Mouse (Mus musculus) ES-E14 (cell line): ENCODE measurements around the gene Alk. TPM values are rescaled to one million over a fixed set of nuclear protein-coding genes. Genes with fewer than 3 reads are reported as not detected.

ENCODE experiments used
- DNase-seq: peaks from one replicate; pipeline ENCODE4 v3.0.0-alpha.2; 2013; ENCODE audit warnings: low read depth, low spot score
- H3K27ac ChIP-seq: 2 replicates; pipeline ENCODE4 v1.5.1; 2012; ENCODE audit warnings: low read depth, mild to moderate bottlenecking, low read length, moderate library complexity, mixed read lengths; ENCODE audit not compliant: poor library complexity, insufficient read depth, severe bottlenecking
- H3K36me3 ChIP-seq: 2 replicates; pipeline ENCODE4 v1.6.1; 2012; ENCODE audit warnings: mild to moderate bottlenecking, low read length, moderate library complexity, mixed read lengths; ENCODE audit not compliant: control insufficient read depth, poor library complexity, insufficient read depth, severe bottlenecking
- H3K4me1 ChIP-seq, 2 experiments: fragments of 150-350 bp in 1 of 2; sonication (generic) in 1 of 2; 2 replicates each; pipeline ENCODE4 v1.6.1; 2012; ENCODE audit warnings: low read length in 2 of 2, mild to moderate bottlenecking in 1 of 2, mixed read lengths in 1 of 2; ENCODE audit not compliant: control insufficient read depth in 2 of 2, insufficient read depth in 2 of 2, poor library complexity in 1 of 2
- H3K4me3 ChIP-seq, 2 experiments: fragments of 150-350 bp in 1 of 2; sonication (generic) in 1 of 2; 2 replicates each; pipeline ENCODE4 v1.5.1; 2012; ENCODE audit warnings: low read length in 2 of 2, low read depth in 1 of 2, mild to moderate bottlenecking in 1 of 2, mixed read lengths in 1 of 2; ENCODE audit not compliant: insufficient read depth in 1 of 2, poor library complexity in 1 of 2, severe bottlenecking in 1 of 2
- H3K9ac ChIP-seq: 2 replicates; pipeline ENCODE4 v1.6.1; 2012; ENCODE audit warnings: low read depth, mild to moderate bottlenecking, low read length, mixed read lengths; ENCODE audit not compliant: poor library complexity, insufficient read depth, severe bottlenecking
- H3K9me3 ChIP-seq: fragments of 150-350 bp; sonication (generic); 2 replicates; pipeline ENCODE4 v1.6.1; 2012; ENCODE audit warnings: low read depth, mild to moderate bottlenecking, low read length; ENCODE audit not compliant: control insufficient read depth, insufficient read depth
- CHD2 ChIP-seq: IDR thresholded peaks from 2 replicates; pipeline ENCODE4 v1.6.1; 2014; ENCODE audit warnings: mild to moderate bottlenecking, low read depth, low read length, inconsistent platforms
- HCFC1 ChIP-seq: IDR thresholded peaks from 2 replicates; pipeline ENCODE4 v1.6.1; 2012; ENCODE audit warnings: low read length, inconsistent platforms, borderline replicate concordance; ENCODE audit not compliant: insufficient read depth
- MAFK ChIP-seq: IDR thresholded peaks from 2 replicates; pipeline ENCODE4 v1.6.1; 2014; ENCODE audit warnings: mild to moderate bottlenecking, low read depth, low read length, inconsistent platforms; ENCODE audit not compliant: insufficient read depth
- ZC3H11A ChIP-seq: IDR thresholded peaks from 2 replicates; pipeline ENCODE4 v1.6.1; 2012; ENCODE audit warnings: low read depth, mild to moderate bottlenecking, inconsistent platforms, low read length, borderline replicate concordance
- ZNF384 ChIP-seq: IDR thresholded peaks from 2 replicates; pipeline ENCODE4 v1.6.1; 2012; ENCODE audit warnings: low read depth, low read length, inconsistent platforms
- in situ Hi-C, 2 experiments: fragments of 600-800 bp; cut with MboI; formaldehyde crosslinking; loops; one replicate each; pipeline ENCODE4 v1.15.1; 2025; ENCODE audit warnings: low sequenced_read_pairs in 2 of 2, inconsistent platforms in 1 of 2; ENCODE audit not compliant: unreplicated experiment in 2 of 2
- total RNA-seq: library from RNA; depleted of rRNA; stranded (reverse); fragments of 300-350 nt; gene quantifications from 2 replicates; pipeline ENCODE4 v1.2.3, GENCODE M21; 2012

The Alk gene
- total RNA-seq, 1 experiment, result 0.58 TPM

DNA sequence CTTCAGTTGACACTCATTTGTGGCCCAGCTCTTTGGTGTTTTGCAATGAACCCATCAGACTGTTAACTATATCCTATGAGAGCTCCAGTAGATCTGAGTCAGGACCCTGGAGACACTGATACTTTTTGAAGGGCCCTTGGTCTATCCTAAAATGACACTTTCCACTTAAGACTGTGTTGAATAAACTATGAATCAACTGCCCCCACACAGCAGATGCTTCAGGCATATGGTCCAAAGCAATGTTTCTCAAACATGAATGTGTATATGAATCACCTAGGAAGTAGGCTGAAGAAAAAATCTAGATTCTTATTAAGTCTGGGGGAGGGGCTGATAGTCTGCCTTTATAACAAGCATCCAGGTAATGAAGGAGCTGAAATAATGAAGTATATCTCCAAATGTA, 189.8 kb downstream of the Alk start:
- no peak overlapping the region for H3K27ac ChIP-seq
- no peak for DNase-seq
- TF ChIP-seq ZC3H11A (no peak), HCFC1 (no peak), ZNF384 (no peak), MAFK (no peak), CHD2 (no peak)
- H3K4me3 ChIP-seq, result no peak overlapping the region
- H3K36me3 ChIP-seq, result no peaks in the 10 kb centered on the region
- no peaks in the 10 kb centered on the region for H3K4me1 ChIP-seq
- in situ Hi-C loops, result no loop called here
- no peak overlapping the region for H3K9ac ChIP-seq
- no peaks in the 10 kb centered on the region for H3K9me3 ChIP-seq

DNA sequence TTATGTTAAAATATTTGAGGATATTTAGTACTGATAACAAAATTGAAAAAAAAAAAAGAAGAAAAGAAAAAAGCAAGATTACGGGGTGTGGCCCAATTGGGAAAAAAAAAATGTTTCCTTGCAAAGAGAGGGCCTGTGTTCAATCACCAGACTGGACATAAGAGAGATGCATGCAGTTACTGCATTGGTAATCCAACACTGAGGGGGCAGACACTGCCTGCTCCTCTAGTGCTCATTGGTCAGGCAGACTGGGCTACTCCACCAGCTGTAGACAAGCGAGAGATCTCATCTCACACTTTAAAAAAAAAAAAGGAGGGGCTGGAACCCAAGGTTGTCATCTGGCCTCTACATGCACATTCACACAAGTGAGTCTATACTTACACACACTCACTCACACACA, 199.6 kb downstream of the Alk start:
- no peak overlapping the region for H3K27ac ChIP-seq
- H3K9me3 ChIP-seq, result no peaks in the 10 kb centered on the region
- H3K4me3 ChIP-seq, result no peak overlapping the region
- H3K36me3 ChIP-seq, result no peaks in the 10 kb centered on the region
- no peak for DNase-seq
- H3K9ac ChIP-seq, result no peak overlapping the region
- in situ Hi-C loops, result no loop called here
- no peaks in the 10 kb centered on the region for H3K4me1 ChIP-seq
- TF ChIP-seq ZNF384, result no peak
- TF ChIP-seq ZC3H11A, result no peak
- TF ChIP-seq MAFK, result no peak
- TF ChIP-seq CHD2, result no peak

DNA sequence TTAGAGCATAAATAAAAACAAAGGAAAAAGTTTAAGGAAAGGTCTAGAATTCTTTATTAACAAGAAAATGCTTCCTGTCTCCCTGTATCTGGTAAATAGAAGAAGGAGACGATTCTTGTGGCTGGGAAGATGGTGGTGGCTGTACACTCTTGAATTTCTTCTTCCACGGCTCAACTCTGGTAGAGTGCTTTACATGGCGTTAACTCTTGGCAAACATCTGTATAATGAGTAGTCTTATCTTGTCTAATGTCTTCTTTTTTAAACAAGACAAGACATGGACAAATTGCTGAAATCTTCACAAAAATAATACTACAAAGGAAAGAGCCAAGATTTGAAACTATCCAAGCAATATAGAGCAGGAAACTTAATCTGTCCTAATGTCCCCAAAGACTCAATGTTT, 202.6 kb downstream of the Alk start:
- Histone ChIP-seq H3K36me3 (no peaks in the 10 kb centered on the region), H3K9me3 (no peaks in the 10 kb centered on the region), H3K4me1 (no peaks in the 10 kb centered on the region), H3K9ac (no peak overlapping the region), H3K4me3 (no peak overlapping the region), H3K27ac (no peak overlapping the region)
- no peak for DNase-seq
- TF ChIP-seq ZNF384 (no peak), MAFK (no peak), CHD2 (no peak), ZC3H11A (no peak), HCFC1 (no peak)
- in situ Hi-C loops, result no loop called here

DNA sequence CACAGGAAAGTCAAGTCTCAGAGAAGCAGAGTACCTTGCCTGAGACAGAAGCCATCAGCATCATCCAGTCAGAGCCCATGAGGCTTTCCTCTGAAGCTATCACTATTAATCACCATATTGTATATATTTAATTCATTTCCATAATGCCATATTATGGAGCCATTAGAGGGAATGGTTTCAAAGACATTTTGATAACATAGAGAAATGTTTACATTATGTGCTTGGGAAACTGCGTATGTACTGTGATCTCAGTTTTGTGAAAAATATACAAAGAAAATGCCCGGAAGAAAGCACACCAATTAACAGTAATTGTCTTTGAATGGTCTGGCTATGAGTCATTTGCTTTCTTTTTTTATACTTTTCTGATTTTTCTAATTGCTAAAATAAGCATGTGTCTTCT, 203.1 kb downstream of the Alk start:
- no peak overlapping the region for H3K9ac ChIP-seq
- H3K4me1 ChIP-seq, result no peaks in the 10 kb centered on the region
- no peak overlapping the region for H3K27ac ChIP-seq
- H3K4me3 ChIP-seq, result no peak overlapping the region
- DNase-seq, result no peak
- no peaks in the 10 kb centered on the region for H3K9me3 ChIP-seq
- no peaks in the 10 kb centered on the region for H3K36me3 ChIP-seq
- TF ChIP-seq ZC3H11A (no peak), HCFC1 (no peak), ZNF384 (no peak), MAFK (no peak), CHD2 (no peak)
- in situ Hi-C loops, result no loop called here

DNA sequence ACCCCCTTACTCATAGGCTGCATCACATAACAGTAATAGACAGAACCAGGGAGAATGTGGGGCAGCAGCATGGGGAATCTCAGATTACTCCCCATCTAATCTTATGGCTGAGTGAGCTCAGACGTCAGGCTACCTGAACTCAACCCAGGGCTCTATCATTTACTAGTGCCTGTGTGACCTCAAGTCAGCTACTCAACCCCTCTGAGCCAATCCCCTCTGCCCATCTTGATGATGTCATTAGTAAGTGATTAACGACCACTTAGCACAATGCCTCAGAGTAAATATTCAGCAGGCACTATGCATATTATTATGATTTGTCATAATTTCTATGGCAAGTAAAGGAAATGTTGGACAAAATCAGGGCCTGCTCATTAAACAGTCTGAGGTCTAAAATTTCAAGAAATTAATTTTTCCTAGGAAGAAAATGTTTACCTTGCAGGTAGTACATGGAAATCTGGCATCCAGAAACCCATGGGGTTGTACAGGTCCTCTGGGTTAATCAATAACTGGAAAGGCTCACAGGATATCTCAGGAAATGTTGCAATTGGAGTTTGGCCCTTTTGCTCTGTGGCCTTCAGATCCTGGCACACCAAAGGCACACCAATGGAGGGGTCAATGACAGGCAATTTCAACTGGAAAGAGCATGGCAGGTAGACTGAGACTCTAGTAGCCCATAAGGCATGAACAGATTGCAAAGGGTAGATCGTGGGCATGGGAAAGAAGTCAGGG, 204.9 kb downstream of the Alk start:
- Histone ChIP-seq H3K27ac (no peak overlapping the region), H3K9me3 (no peaks in the 10 kb centered on the region), H3K36me3 (no peaks in the 10 kb centered on the region), H3K4me3 (no peak overlapping the region), H3K4me1 (no peaks in the 10 kb centered on the region), H3K9ac (no peak overlapping the region)
- in situ Hi-C loops, result no loop called here
- no peak for TF ChIP-seq MAFK
- no peak for TF ChIP-seq ZC3H11A
- no peak for TF ChIP-seq HCFC1
- TF ChIP-seq CHD2, result no peak
- no peak for TF ChIP-seq ZNF384
- no peak for DNase-seq
